Mouse (Mus musculus) midbrain, postnatal 0 days (tissue): ENCODE measurements around the gene Ston1. TPM values are rescaled to one million over a fixed set of nuclear protein-coding genes. Genes with fewer than 3 reads are reported as not detected.

Source experiments
- ATAC-seq: fragments of 200-750 bp; cut with Nextera tagmentation; 2 replicates; pipeline ENCODE4 v1.8.0; 2017; ENCODE audit warnings: moderate number of reproducible peaks, mild to moderate bottlenecking, moderate TSS enrichment, moderate library complexity; ENCODE audit not compliant: low FRiP score
- DNase-seq: peaks from one replicate; pipeline ENCODE4 v3.0.0-alpha.2; 2015; ENCODE audit warnings: low spot score
- H3K27ac ChIP-seq: fragments of 300-500 bp; sonication (generic); 2 replicates; pipeline ENCODE4 v1.5.1; 2014; ENCODE audit warnings: low read depth, mild to moderate bottlenecking, low read length, mixed read lengths
- H3K27me3 ChIP-seq: fragments of 300-500 bp; sonication (generic); 2 replicates; pipeline ENCODE4 v1.6.1; 2014; ENCODE audit warnings: low read length, control low read depth, mixed read lengths; ENCODE audit not compliant: insufficient read depth
- H3K36me3 ChIP-seq: fragments of 300-500 bp; sonication (generic); 2 replicates; pipeline ENCODE4 v1.6.1; 2014; ENCODE audit warnings: low read length, control low read depth, mixed read lengths; ENCODE audit not compliant: insufficient read depth
- H3K4me1 ChIP-seq: fragments of 300-500 bp; sonication (generic); 2 replicates; pipeline ENCODE4 v1.6.1; 2014; ENCODE audit warnings: mild to moderate bottlenecking, control low read depth, antibody characterized with exemption, low read length, mixed read lengths; ENCODE audit not compliant: insufficient read depth
- H3K4me2 ChIP-seq: fragments of 300-500 bp; sonication (generic); 2 replicates; pipeline ENCODE4 v1.6.1; 2014; ENCODE audit warnings: low read depth, mild to moderate bottlenecking, low read length, mixed read lengths; ENCODE audit not compliant: poor library complexity, severe bottlenecking
- H3K4me3 ChIP-seq: fragments of 300-500 bp; sonication (generic); 2 replicates; pipeline ENCODE4 v1.5.1; 2014; ENCODE audit warnings: low read depth, mild to moderate bottlenecking, low read length, moderate library complexity
- H3K9ac ChIP-seq: fragments of 300-500 bp; sonication (generic); replicated peaks from 2 replicates; pipeline ENCODE4 v1.6.1; 2014; ENCODE audit warnings: mild to moderate bottlenecking, low read length, moderate library complexity, mixed read lengths; ENCODE audit not compliant: poor library complexity, severe bottlenecking
- H3K9me3 ChIP-seq: fragments of 300-500 bp; sonication (generic); 2 replicates; pipeline ENCODE4 v1.6.1; 2016; ENCODE audit warnings: low read length, control low read depth
- CTCF ChIP-seq: IDR thresholded peaks from 2 replicates; pipeline ENCODE4 v1.5.1; 2016; ENCODE audit warnings: antibody characterized with exemption, mild to moderate bottlenecking
- WGBS: fragments of 180-500 bp; shearing (Covaris S2); extraction: QIAGEN DNeasy Blood & Tissue Kit; methylation state at CpG from one replicate; pipeline ENCODE4 v1.1.7; 2014; 5-methylcytosine and 5-hydroxymethylcytosine counted together
- polyA plus RNA-seq: library from polyadenylated mRNA; unstranded; fragments of >200 nt; fragmentation: Nextera tagmentation; extraction: Ambion mirVana; gene quantifications from 2 replicates; pipeline ENCODE4 v1.2.1, GENCODE M21; 2015
- total RNA-seq: library from RNA; depleted of rRNA; stranded (reverse); fragments of >200 nt; gene quantifications from 2 replicates; pipeline ENCODE4 v1.2.3, GENCODE M21; 2014

Gene Ston1
- total and polyA plus RNA-seq, 2 experiments from 2014 or later, result 1.3 to 4.0 TPM

DNA sequence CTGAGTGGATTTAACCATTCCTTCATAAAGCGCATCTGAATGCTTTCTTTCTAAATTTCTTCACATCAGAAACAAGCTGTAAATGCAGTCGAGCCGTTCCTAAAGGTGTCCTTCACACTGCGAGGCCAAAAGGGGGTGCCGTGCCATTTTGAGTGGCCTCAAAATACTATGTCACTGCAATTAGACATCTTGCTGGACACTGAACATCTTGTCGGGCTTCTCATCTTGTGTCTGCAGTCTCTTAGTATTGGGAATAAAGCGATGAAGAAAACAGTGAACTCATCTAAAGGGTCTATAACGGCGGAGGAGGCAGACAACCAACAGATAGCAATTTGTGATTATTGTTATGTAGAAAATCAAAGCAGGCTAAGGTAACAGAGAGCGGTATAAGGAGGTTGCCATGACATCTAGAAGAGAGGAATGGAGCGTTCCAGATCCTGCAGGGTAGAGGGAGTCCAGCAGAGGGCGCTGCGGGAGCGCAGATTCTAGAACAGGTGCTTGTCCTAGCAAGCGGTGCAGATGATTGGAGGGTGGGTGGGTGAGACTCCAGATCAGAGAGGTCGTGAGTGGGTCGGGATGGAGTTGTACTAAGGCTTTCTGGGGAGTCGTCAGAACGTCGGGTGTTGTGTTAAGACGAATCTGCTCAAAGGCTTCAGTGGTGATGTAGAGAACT is 55.4 kb downstream of the Ston1 start:
- H3K27ac ChIP-seq, result peak overlapping the region; percentile 49; the same call in 1 of the 2 replicates
- H3K4me1 ChIP-seq, result no peaks in the 10 kb centered on the region
- H3K4me3 ChIP-seq, result peak overlapping the region; percentile 5; the same call in 1 of the 2 replicates
- no peaks in the 10 kb centered on the region for H3K9me3 ChIP-seq
- 13% methylated on average over 21 of the region's 21 CpGs for WGBS
- TF ChIP-seq CTCF, result peak; percentile 98
- H3K36me3 ChIP-seq, result no peaks in the 10 kb centered on the region
- no peaks in the 10 kb centered on the region for H3K27me3 ChIP-seq
- H3K9ac ChIP-seq, result peak overlapping the region; percentile 6
- peak; percentile 77 for ATAC-seq
- H3K4me2 ChIP-seq, result peak overlapping the region; percentile 38
- peak; percentile 91 for DNase-seq

GRCm38 (mm10) chr17:88653375-88653769 is 55.9 kb downstream of the Ston1 start:
- no peak overlapping the region for H3K27ac ChIP-seq
- H3K9ac ChIP-seq, result no peak overlapping the region
- H3K36me3 ChIP-seq, result no peaks in the 10 kb centered on the region
- no peak overlapping the region for H3K4me2 ChIP-seq
- no peaks in the 10 kb centered on the region for H3K9me3 ChIP-seq
- WGBS, result 70% methylated on average over 4 of the region's 4 CpGs
- no peak for TF ChIP-seq CTCF
- H3K4me3 ChIP-seq, result no peak overlapping the region
- no peak for DNase-seq
- H3K4me1 ChIP-seq, result no peaks in the 10 kb centered on the region
- H3K27me3 ChIP-seq, result no peaks in the 10 kb centered on the region
- ATAC-seq, result no peak

GRCm38 (mm10) chr17:88658510-88658909 is 61.0 kb downstream of the Ston1 start:
- H3K4me2 ChIP-seq, result no peak overlapping the region
- TF ChIP-seq CTCF, result no peak
- no peak overlapping the region for H3K4me3 ChIP-seq
- H3K9me3 ChIP-seq, result no peaks in the 10 kb centered on the region
- no peak for ATAC-seq
- DNase-seq, result no peak
- no peaks in the 10 kb centered on the region for H3K4me1 ChIP-seq
- no peaks in the 10 kb centered on the region for H3K27me3 ChIP-seq
- no peak overlapping the region for H3K27ac ChIP-seq
- 80% methylated on average over 6 of the region's 6 CpGs for WGBS
- no peaks in the 10 kb centered on the region for H3K36me3 ChIP-seq
- no peak overlapping the region for H3K9ac ChIP-seq

GRCm38 (mm10) chr17:88666076-88666475 is 68.6 kb downstream of the Ston1 start:
- no peaks in the 10 kb centered on the region for H3K9me3 ChIP-seq
- ATAC-seq (no peak), DNase-seq (peak; percentile 34)
- no peak overlapping the region for H3K4me3 ChIP-seq
- no peaks in the 10 kb centered on the region for H3K4me1 ChIP-seq
- 64% methylated on average over 2 of the region's 2 CpGs for WGBS
- H3K36me3 ChIP-seq, result no peaks in the 10 kb centered on the region
- no peak overlapping the region for H3K4me2 ChIP-seq
- no peak overlapping the region for H3K9ac ChIP-seq
- TF ChIP-seq CTCF, result no peak
- no peak overlapping the region for H3K27ac ChIP-seq
- H3K27me3 ChIP-seq, result no peaks in the 10 kb centered on the region

GRCm38 (mm10) chr17:88668452-88668851 is 71.0 kb downstream of the Ston1 start, which contains the start of gene Gtf2a1l:
Gene Gtf2a1l (plus strand): TSS chr17:88668660.
- Histone ChIP-seq H3K27me3 (no peaks in the 10 kb centered on the region), H3K9me3 (no peaks in the 10 kb centered on the region), H3K4me2 (peak within 1 kb of the TSS; percentile 28; the same call in 1 of the 2 replicates), H3K4me1 (no peaks in the 10 kb centered on the region), H3K27ac (no peak within 1 kb of the TSS), H3K4me3 (no peak within 1 kb of the TSS), H3K9ac (no peak within 1 kb of the TSS), H3K36me3 (no peaks in the 10 kb centered on the region)
- ATAC-seq (peak; percentile 49; the same call in 1 of the 2 replicates), DNase-seq (peak; percentile 40)
- whole genome bisulfite sequencing, result 36% methylated on average over 21 of the region's 21 CpGs
- TF ChIP-seq CTCF, result peak; percentile 33; the same call in 1 of the 2 replicates

GRCm38 (mm10) chr17:88669921-88670320 is 72.4 kb downstream of the Ston1 start:
- H3K27ac ChIP-seq, result no peak overlapping the region
- 22% methylated on average over 2 of the region's 2 CpGs for WGBS
- no peak overlapping the region for H3K4me3 ChIP-seq
- DNase-seq (no peak), ATAC-seq (no peak)
- no peak overlapping the region for H3K9ac ChIP-seq
- H3K4me1 ChIP-seq, result no peaks in the 10 kb centered on the region
- H3K27me3 ChIP-seq, result no peaks in the 10 kb centered on the region
- TF ChIP-seq CTCF, result no peak
- H3K9me3 ChIP-seq, result no peaks in the 10 kb centered on the region
- no peaks in the 10 kb centered on the region for H3K36me3 ChIP-seq
- no peak overlapping the region for H3K4me2 ChIP-seq
